Mouse (Mus musculus): ENCODE measurements around the gene Lifr. TPM values are rescaled to one million over a fixed set of nuclear protein-coding genes. Genes with fewer than 3 reads are reported as not detected.

The Lifr gene
- polyA plus RNA-seq, 1 experiment = 30.8 TPM

- no peak for TF ChIP-seq CTCF (IDR thresholded peaks at IDR 0.05; ENCODE audit: low read depth, low read length)
- TF ChIP-seq POLR2A (IDR thresholded peaks at IDR 0.05; ENCODE audit: borderline replicate concordance, low read depth, low read length) = no peak
- no peak overlapping the region for H3K4me3 ChIP-seq (ENCODE audit: insufficient read depth, low read length)
- no peak overlapping the region for H3K27ac ChIP-seq (ENCODE audit: insufficient read depth, low read depth, low read length)
- no peaks in the 10 kb centered on the region for H3K4me1 ChIP-seq (ENCODE audit: control insufficient read depth, insufficient read depth, low read length)
Observed at GRCm38 (mm10) chr15:7103051-7103450, 12.6 kb downstream of the Lifr start.

DNA sequence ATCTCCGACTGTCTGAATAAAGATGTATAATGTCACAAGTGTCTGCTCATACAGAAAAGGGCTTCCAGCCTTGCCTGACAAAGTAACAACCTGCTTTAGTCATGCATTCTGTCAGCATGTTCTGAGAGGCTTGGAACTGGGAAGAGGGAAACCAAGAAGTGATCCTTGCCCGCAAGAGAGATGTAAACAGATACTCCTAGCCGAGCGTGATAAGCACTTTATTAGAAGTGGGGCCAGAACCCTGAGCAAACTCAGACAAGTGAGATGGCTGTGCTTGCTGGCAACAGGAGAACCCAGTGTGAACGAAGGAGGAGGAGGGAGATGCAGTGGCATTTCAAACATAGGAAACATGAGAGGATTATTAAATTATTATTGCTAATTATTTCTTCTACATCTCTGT lies 14.8 kb downstream of the Lifr start:
- Histone ChIP-seq H3K27ac (ENCODE audit: insufficient read depth, low read depth, low read length) (no peak overlapping the region), H3K4me1 (ENCODE audit: control insufficient read depth, insufficient read depth, low read length) (no peaks in the 10 kb centered on the region)
- TF ChIP-seq POLR2A (IDR thresholded peaks at IDR 0.05; ENCODE audit: borderline replicate concordance, low read depth, low read length) = no peak
- TF ChIP-seq CTCF (IDR thresholded peaks at IDR 0.05; ENCODE audit: low read depth, low read length) = no peak

GRCm38 (mm10) chr15:7108160-7108559 lies 17.7 kb downstream of the Lifr start:
- Histone ChIP-seq H3K4me3 (ENCODE audit: insufficient read depth, low read length) (no peak overlapping the region), H3K27ac (ENCODE audit: insufficient read depth, low read depth, low read length) (no peak overlapping the region), H3K4me1 (ENCODE audit: control insufficient read depth, insufficient read depth, low read length) (no peaks in the 10 kb centered on the region)
- TF ChIP-seq CTCF (IDR thresholded peaks at IDR 0.05; ENCODE audit: low read depth, low read length) = no peak
- no peak for TF ChIP-seq POLR2A (IDR thresholded peaks at IDR 0.05; ENCODE audit: borderline replicate concordance, low read depth, low read length)

More for the DNA sequence above, 14.8 kb downstream of the Lifr start:
- no peak overlapping the region for H3K4me3 ChIP-seq (ENCODE audit: insufficient read depth, low read length)

- Histone ChIP-seq H3K4me3 (ENCODE audit: insufficient read depth, low read length) (no peak overlapping the region), H3K27ac (ENCODE audit: insufficient read depth, low read depth, low read length) (no peak overlapping the region), H3K4me1 (ENCODE audit: control insufficient read depth, insufficient read depth, low read length) (peaks cover 11% of the 10 kb centered on the region)
- no peak for TF ChIP-seq POLR2A (IDR thresholded peaks at IDR 0.05; ENCODE audit: borderline replicate concordance, low read depth, low read length)
- no peak for TF ChIP-seq CTCF (IDR thresholded peaks at IDR 0.05; ENCODE audit: low read depth, low read length)
Observed at GRCm38 (mm10) chr15:7112227-7112907, 22.0 kb downstream of the Lifr start.

GRCm38 (mm10) chr15:7113906-7114305 lies 23.5 kb downstream of the Lifr start:
- peaks cover 11% of the 10 kb centered on the region for H3K4me1 ChIP-seq (ENCODE audit: control insufficient read depth, insufficient read depth, low read length)
- H3K4me3 ChIP-seq (ENCODE audit: insufficient read depth, low read length) = no peak overlapping the region
- TF ChIP-seq POLR2A (IDR thresholded peaks at IDR 0.05; ENCODE audit: borderline replicate concordance, low read depth, low read length) (no peak), CTCF (IDR thresholded peaks at IDR 0.05; ENCODE audit: low read depth, low read length) (no peak)
- peak overlapping the region; percentile 59 for H3K27ac ChIP-seq (ENCODE audit: insufficient read depth, low read depth, low read length)

DNA sequence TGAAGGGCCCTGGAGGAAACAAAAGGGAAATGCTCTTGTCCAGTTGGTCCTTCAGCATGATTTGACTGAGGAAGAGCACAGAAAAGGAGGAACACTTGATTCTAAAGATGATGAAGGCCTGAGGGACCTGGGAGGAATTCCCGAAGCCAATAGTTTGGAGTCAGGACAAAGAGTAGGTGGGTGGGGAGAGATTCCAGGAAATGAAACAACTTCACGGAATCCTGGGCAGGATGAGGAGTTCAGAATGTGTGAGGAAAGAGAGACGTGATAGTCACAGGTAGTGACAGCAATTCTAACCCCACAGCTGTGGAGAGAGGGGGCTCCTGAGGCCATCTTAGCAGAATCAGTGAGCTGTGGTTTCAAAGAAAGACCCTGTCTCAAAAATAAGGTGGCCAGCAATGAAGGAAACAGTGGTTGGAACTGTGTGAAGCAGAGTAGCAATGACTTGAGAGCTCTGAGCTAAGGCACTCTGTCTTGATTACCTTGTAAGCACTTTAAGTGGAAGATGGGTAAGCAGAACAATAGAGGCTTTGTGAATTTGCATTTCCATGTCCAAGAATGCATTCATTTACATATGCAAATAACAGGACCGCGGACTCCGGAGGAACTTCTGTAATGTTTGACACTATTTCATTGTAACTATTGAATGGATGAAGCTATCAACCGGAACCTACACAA lies 25.1 kb downstream of the Lifr start:
- H3K27ac ChIP-seq (ENCODE audit: insufficient read depth, low read depth, low read length) = no peak overlapping the region
- TF ChIP-seq CTCF (IDR thresholded peaks at IDR 0.05; ENCODE audit: low read depth, low read length) = no peak
- no peak for TF ChIP-seq POLR2A (IDR thresholded peaks at IDR 0.05; ENCODE audit: borderline replicate concordance, low read depth, low read length)
- no peak overlapping the region for H3K4me3 ChIP-seq (ENCODE audit: insufficient read depth, low read length)
- H3K4me1 ChIP-seq (ENCODE audit: control insufficient read depth, insufficient read depth, low read length) = peaks cover 11% of the 10 kb centered on the region

- Histone ChIP-seq H3K27ac (ENCODE audit: insufficient read depth, low read depth, low read length) (no peak overlapping the region), H3K4me3 (ENCODE audit: insufficient read depth, low read length) (no peak overlapping the region), H3K4me1 (ENCODE audit: control insufficient read depth, insufficient read depth, low read length) (peaks cover 11% of the 10 kb centered on the region)
- TF ChIP-seq POLR2A (IDR thresholded peaks at IDR 0.05; ENCODE audit: borderline replicate concordance, low read depth, low read length) (no peak), CTCF (IDR thresholded peaks at IDR 0.05; ENCODE audit: low read depth, low read length) (no peak)
Observed at GRCm38 (mm10) chr15:7116216-7116615, 25.8 kb downstream of the Lifr start.

GRCm38 (mm10) chr15:7116699-7117098 lies 26.3 kb downstream of the Lifr start:
- Histone ChIP-seq H3K4me3 (ENCODE audit: insufficient read depth, low read length) (no peak overlapping the region), H3K27ac (ENCODE audit: insufficient read depth, low read depth, low read length) (no peak overlapping the region), H3K4me1 (ENCODE audit: control insufficient read depth, insufficient read depth, low read length) (peaks cover 11% of the 10 kb centered on the region)
- TF ChIP-seq POLR2A (IDR thresholded peaks at IDR 0.05; ENCODE audit: borderline replicate concordance, low read depth, low read length) (no peak), CTCF (IDR thresholded peaks at IDR 0.05; ENCODE audit: low read depth, low read length) (no peak)

- TF ChIP-seq POLR2A (IDR thresholded peaks at IDR 0.05; ENCODE audit: borderline replicate concordance, low read depth, low read length) = no peak
- no peak for TF ChIP-seq CTCF (IDR thresholded peaks at IDR 0.05; ENCODE audit: low read depth, low read length)
- Histone ChIP-seq H3K4me3 (ENCODE audit: insufficient read depth, low read length) (no peak overlapping the region), H3K27ac (ENCODE audit: insufficient read depth, low read depth, low read length) (no peak overlapping the region), H3K4me1 (ENCODE audit: control insufficient read depth, insufficient read depth, low read length) (peaks cover 11% of the 10 kb centered on the region)
Observed at GRCm38 (mm10) chr15:7117944-7118343, 27.5 kb downstream of the Lifr start.

- Histone ChIP-seq H3K4me1 (ENCODE audit: control insufficient read depth, insufficient read depth, low read length) (peaks cover 6% of the 10 kb centered on the region), H3K27ac (ENCODE audit: insufficient read depth, low read depth, low read length) (no peak overlapping the region), H3K4me3 (ENCODE audit: insufficient read depth, low read length) (no peak overlapping the region)
- TF ChIP-seq CTCF (IDR thresholded peaks at IDR 0.05; ENCODE audit: low read depth, low read length) (no peak), POLR2A (IDR thresholded peaks at IDR 0.05; ENCODE audit: borderline replicate concordance, low read depth, low read length) (no peak)
Observed at GRCm38 (mm10) chr15:7118849-7119248, 28.4 kb downstream of the Lifr start.

All from bone marrow macrophage, adult 2 months (primary cell).